Mouse (Mus musculus): ENCODE results near the gene Ndufv3. TPM values are rescaled to one million over a fixed set of nuclear protein-coding genes. Genes with fewer than 3 reads are reported as not detected.

Ndufv3 gene
- polyA plus RNA-seq, 1 experiment from 2014 or later: 528 TPM

GRCm38 (mm10) chr17:31492416-31492815 lies 27.5 kb upstream of the Ndufv3 start:
- no peak for ATAC-seq (replicated peaks; ENCODE audit: insufficient number of reproducible peaks, low FRiP score, low TSS enrichment)

GRCm38 (mm10) chr17:31494989-31495388 lies 24.9 kb upstream of the Ndufv3 start:
- Histone ChIP-seq H3K36me3 (ENCODE audit: control insufficient read depth, insufficient read depth, low read length) (peaks cover 28% of the 10 kb centered on the region), H3K27me3 (ENCODE audit: control insufficient read depth, insufficient read depth, low read length) (no peaks in the 10 kb centered on the region), H3K27ac (ENCODE audit: low read depth, low read length) (no peak overlapping the region)

More at GRCm38 (mm10) chr17:31492416-31492815, 27.5 kb upstream of the Ndufv3 start:
- H3K27ac ChIP-seq (ENCODE audit: low read depth, low read length): no peak overlapping the region
- WGBS (ENCODE audit: insufficient replicate concordance): 0% methylated on average over 2 of the region's 2 CpGs
- H3K9ac ChIP-seq (ENCODE audit: low read depth, low read length): no peak overlapping the region
- no peaks in the 10 kb centered on the region for H3K27me3 ChIP-seq (ENCODE audit: control insufficient read depth, insufficient read depth, low read length)
- H3K4me2 ChIP-seq: no peak overlapping the region
- H3K36me3 ChIP-seq (ENCODE audit: control insufficient read depth, insufficient read depth, low read length): peaks cover 14% of the 10 kb centered on the region
- H3K9me3 ChIP-seq (replicated peaks; ENCODE audit: control insufficient read depth, low read length): no peaks in the 10 kb centered on the region
- H3K4me3 ChIP-seq (ENCODE audit: low read depth, low read length): no peak overlapping the region
- H3K4me1 ChIP-seq (ENCODE audit: control insufficient read depth, insufficient read depth, low read length): no peaks in the 10 kb centered on the region

GRCm38 (mm10) chr17:31497726-31498125 lies 22.2 kb upstream of the Ndufv3 start:
- H3K27me3 ChIP-seq (ENCODE audit: control insufficient read depth, insufficient read depth, low read length): no peaks in the 10 kb centered on the region
- no peak overlapping the region for H3K4me3 ChIP-seq (ENCODE audit: low read depth, low read length)
- peaks cover 33% of the 10 kb centered on the region for H3K36me3 ChIP-seq (ENCODE audit: control insufficient read depth, insufficient read depth, low read length)
- no peaks in the 10 kb centered on the region for H3K4me1 ChIP-seq (ENCODE audit: control insufficient read depth, insufficient read depth, low read length)
- no peak overlapping the region for H3K27ac ChIP-seq (ENCODE audit: low read depth, low read length)
- H3K4me2 ChIP-seq: no peak overlapping the region
- no peaks in the 10 kb centered on the region for H3K9me3 ChIP-seq (replicated peaks; ENCODE audit: control insufficient read depth, low read length)
- H3K9ac ChIP-seq (ENCODE audit: low read depth, low read length): no peak overlapping the region
- WGBS (ENCODE audit: insufficient replicate concordance): 83% methylated on average over 6 of the region's 6 CpGs
- ATAC-seq (replicated peaks; ENCODE audit: insufficient number of reproducible peaks, low FRiP score, low TSS enrichment): no peak

More at GRCm38 (mm10) chr17:31494989-31495388, 24.9 kb upstream of the Ndufv3 start:
- 78% methylated on average over 1 of the region's 1 CpGs for WGBS (ENCODE audit: insufficient replicate concordance)
- Histone ChIP-seq H3K4me1 (ENCODE audit: control insufficient read depth, insufficient read depth, low read length) (no peaks in the 10 kb centered on the region), H3K9ac (ENCODE audit: low read depth, low read length) (no peak overlapping the region), H3K4me2 (no peak overlapping the region), H3K9me3 (replicated peaks; ENCODE audit: control insufficient read depth, low read length) (no peaks in the 10 kb centered on the region), H3K4me3 (ENCODE audit: low read depth, low read length) (no peak overlapping the region)
- no peak for ATAC-seq (replicated peaks; ENCODE audit: insufficient number of reproducible peaks, low FRiP score, low TSS enrichment)

- WGBS (ENCODE audit: insufficient replicate concordance): 91% methylated on average over 12 of the region's 12 CpGs
- no peak for ATAC-seq (replicated peaks; ENCODE audit: insufficient number of reproducible peaks, low FRiP score, low TSS enrichment)
- no peak overlapping the region for H3K27ac ChIP-seq (ENCODE audit: low read depth, low read length)
Observed at GRCm38 (mm10) chr17:31499725-31500124, 20.2 kb upstream of the Ndufv3 start.

GRCm38 (mm10) chr17:31500416-31500815 lies 19.5 kb upstream of the Ndufv3 start:
- WGBS (ENCODE audit: insufficient replicate concordance): 88% methylated on average over 8 of the region's 8 CpGs
- Histone ChIP-seq H3K9me3 (replicated peaks; ENCODE audit: control insufficient read depth, low read length) (no peaks in the 10 kb centered on the region), H3K9ac (ENCODE audit: low read depth, low read length) (no peak overlapping the region), H3K4me2 (no peak overlapping the region), H3K4me1 (ENCODE audit: control insufficient read depth, insufficient read depth, low read length) (no peaks in the 10 kb centered on the region), H3K27ac (ENCODE audit: low read depth, low read length) (no peak overlapping the region), H3K4me3 (ENCODE audit: low read depth, low read length) (no peak overlapping the region), H3K27me3 (ENCODE audit: control insufficient read depth, insufficient read depth, low read length) (no peaks in the 10 kb centered on the region), H3K36me3 (ENCODE audit: control insufficient read depth, insufficient read depth, low read length) (peaks cover 39% of the 10 kb centered on the region)
- ATAC-seq (replicated peaks; ENCODE audit: insufficient number of reproducible peaks, low FRiP score, low TSS enrichment): no peak

More at GRCm38 (mm10) chr17:31499725-31500124, 20.2 kb upstream of the Ndufv3 start:
- no peaks in the 10 kb centered on the region for H3K9me3 ChIP-seq (replicated peaks; ENCODE audit: control insufficient read depth, low read length)
- no peak overlapping the region for H3K4me2 ChIP-seq
- no peak overlapping the region for H3K9ac ChIP-seq (ENCODE audit: low read depth, low read length)
- H3K4me3 ChIP-seq (ENCODE audit: low read depth, low read length): no peak overlapping the region
- no peaks in the 10 kb centered on the region for H3K4me1 ChIP-seq (ENCODE audit: control insufficient read depth, insufficient read depth, low read length)
- H3K27me3 ChIP-seq (ENCODE audit: control insufficient read depth, insufficient read depth, low read length): no peaks in the 10 kb centered on the region
- H3K36me3 ChIP-seq (ENCODE audit: control insufficient read depth, insufficient read depth, low read length): peaks cover 41% of the 10 kb centered on the region

GRCm38 (mm10) chr17:31500908-31501307 lies 19.0 kb upstream of the Ndufv3 start:
- 79% methylated on average over 3 of the region's 3 CpGs for WGBS (ENCODE audit: insufficient replicate concordance)
- Histone ChIP-seq H3K4me3 (ENCODE audit: low read depth, low read length) (no peak overlapping the region), H3K9ac (ENCODE audit: low read depth, low read length) (no peak overlapping the region), H3K27me3 (ENCODE audit: control insufficient read depth, insufficient read depth, low read length) (no peaks in the 10 kb centered on the region), H3K4me1 (ENCODE audit: control insufficient read depth, insufficient read depth, low read length) (no peaks in the 10 kb centered on the region), H3K27ac (ENCODE audit: low read depth, low read length) (no peak overlapping the region), H3K9me3 (replicated peaks; ENCODE audit: control insufficient read depth, low read length) (no peaks in the 10 kb centered on the region), H3K36me3 (ENCODE audit: control insufficient read depth, insufficient read depth, low read length) (peaks cover 38% of the 10 kb centered on the region), H3K4me2 (no peak overlapping the region)
- ATAC-seq (replicated peaks; ENCODE audit: insufficient number of reproducible peaks, low FRiP score, low TSS enrichment): no peak

GRCm38 (mm10) chr17:31502261-31502927 lies 17.5 kb upstream of the Ndufv3 start:
- Histone ChIP-seq H3K4me2 (no peak overlapping the region), H3K9me3 (replicated peaks; ENCODE audit: control insufficient read depth, low read length) (no peaks in the 10 kb centered on the region), H3K4me1 (ENCODE audit: control insufficient read depth, insufficient read depth, low read length) (no peaks in the 10 kb centered on the region), H3K27ac (ENCODE audit: low read depth, low read length) (no peak overlapping the region), H3K27me3 (ENCODE audit: control insufficient read depth, insufficient read depth, low read length) (no peaks in the 10 kb centered on the region), H3K36me3 (ENCODE audit: control insufficient read depth, insufficient read depth, low read length) (peaks cover 30% of the 10 kb centered on the region), H3K4me3 (ENCODE audit: low read depth, low read length) (no peak overlapping the region), H3K9ac (ENCODE audit: low read depth, low read length) (no peak overlapping the region)
- ATAC-seq (replicated peaks; ENCODE audit: insufficient number of reproducible peaks, low FRiP score, low TSS enrichment): no peak
- WGBS (ENCODE audit: insufficient replicate concordance): 75% methylated on average over 12 of the region's 12 CpGs

- Histone ChIP-seq H3K27ac (ENCODE audit: low read depth, low read length) (no peak overlapping the region), H3K9ac (ENCODE audit: low read depth, low read length) (no peak overlapping the region), H3K27me3 (ENCODE audit: control insufficient read depth, insufficient read depth, low read length) (no peaks in the 10 kb centered on the region), H3K4me1 (ENCODE audit: control insufficient read depth, insufficient read depth, low read length) (no peaks in the 10 kb centered on the region), H3K36me3 (ENCODE audit: control insufficient read depth, insufficient read depth, low read length) (peaks cover 30% of the 10 kb centered on the region), H3K4me3 (ENCODE audit: low read depth, low read length) (no peak overlapping the region), H3K4me2 (no peak overlapping the region), H3K9me3 (replicated peaks; ENCODE audit: control insufficient read depth, low read length) (no peaks in the 10 kb centered on the region)
- 91% methylated on average over 12 of the region's 12 CpGs for WGBS (ENCODE audit: insufficient replicate concordance)
- no peak for ATAC-seq (replicated peaks; ENCODE audit: insufficient number of reproducible peaks, low FRiP score, low TSS enrichment)
Observed at GRCm38 (mm10) chr17:31503337-31503736, 16.6 kb upstream of the Ndufv3 start.

GRCm38 (mm10) chr17:31503936-31504335 lies 16.0 kb upstream of the Ndufv3 start:
- no peak for ATAC-seq (replicated peaks; ENCODE audit: insufficient number of reproducible peaks, low FRiP score, low TSS enrichment)
- H3K36me3 ChIP-seq (ENCODE audit: control insufficient read depth, insufficient read depth, low read length): peaks cover 25% of the 10 kb centered on the region

More at GRCm38 (mm10) chr17:31503936-31504335, 16.0 kb upstream of the Ndufv3 start:
- H3K9ac ChIP-seq (ENCODE audit: low read depth, low read length): no peak overlapping the region
- H3K9me3 ChIP-seq (replicated peaks; ENCODE audit: control insufficient read depth, low read length): no peaks in the 10 kb centered on the region
- no peak overlapping the region for H3K4me2 ChIP-seq
- no peaks in the 10 kb centered on the region for H3K4me1 ChIP-seq (ENCODE audit: control insufficient read depth, insufficient read depth, low read length)
- WGBS (ENCODE audit: insufficient replicate concordance): 93% methylated on average over 2 of the region's 2 CpGs
- no peak overlapping the region for H3K4me3 ChIP-seq (ENCODE audit: low read depth, low read length)
- no peaks in the 10 kb centered on the region for H3K27me3 ChIP-seq (ENCODE audit: control insufficient read depth, insufficient read depth, low read length)
- H3K27ac ChIP-seq (ENCODE audit: low read depth, low read length): no peak overlapping the region

Measured in heart, embryonic 11.5 days (tissue).